Mouse (Mus musculus) small intestine, adult 2 months (tissue): ENCODE results near the gene Dnajc21. TPM values are rescaled to one million over a fixed set of nuclear protein-coding genes. Genes with fewer than 3 reads are reported as not detected.

Experiments
- H3K27ac ChIP-seq: fragments of 200-500 bp; 2 replicates; pipeline ENCODE4 v1.5.1; 2012; ENCODE audit warnings: low read depth, low read length, control low read depth, inconsistent platforms; ENCODE audit not compliant: insufficient read depth
- H3K27me3 ChIP-seq: fragments of 200-500 bp; 2 replicates; pipeline ENCODE4 v1.6.1; 2012; ENCODE audit warnings: mild to moderate bottlenecking, moderate library complexity, low read length, inconsistent platforms; ENCODE audit not compliant: control insufficient read depth, insufficient read depth
- H3K36me3 ChIP-seq: fragments of 200-500 bp; 2 replicates; pipeline ENCODE4 v1.6.1; 2012; ENCODE audit warnings: mild to moderate bottlenecking, low read length, control low read depth, inconsistent platforms; ENCODE audit not compliant: control insufficient read depth, insufficient read depth
- H3K4me1 ChIP-seq: fragments of 200-500 bp; 2 replicates; pipeline ENCODE4 v1.6.1; 2012; ENCODE audit warnings: low read length, inconsistent platforms, mixed read lengths; ENCODE audit not compliant: control insufficient read depth, insufficient read depth, insufficient read length
- H3K4me3 ChIP-seq: fragments of 200-500 bp; 2 replicates; pipeline ENCODE4 v1.5.1; 2012; ENCODE audit warnings: low read depth, mild to moderate bottlenecking, control low read depth, inconsistent platforms, low read length, moderate library complexity
- CTCF ChIP-seq: fragments of 200-500 bp; IDR thresholded peaks from 2 replicates; pipeline ENCODE4 v1.5.1; 2012; ENCODE audit warnings: low read depth, mild to moderate bottlenecking, control low read depth, inconsistent platforms, low read length, moderate library complexity, mixed read lengths; ENCODE audit not compliant: insufficient replicate concordance, insufficient read length; ENCODE audit errors: extremely low read depth
- POLR2A ChIP-seq: fragments of 200-500 bp; IDR thresholded peaks from 2 replicates; pipeline ENCODE4 v1.6.1; 2012; ENCODE audit warnings: low read depth, mild to moderate bottlenecking, control low read depth, inconsistent platforms, low read length, moderate library complexity
- WGBS: fragments of 180-500 bp; shearing (Covaris S2); methylation state at CpG from one replicate; pipeline ENCODE4 v1.1.7; 2018; 5-methylcytosine and 5-hydroxymethylcytosine counted together
- polyA plus RNA-seq: library from polyadenylated mRNA; depleted of rRNA; stranded (reverse); fragments of >200 nt; gene quantifications from 2 replicates; pipeline ENCODE4 v1.2.3, GENCODE M21; 2012

The Dnajc21 gene
- polyA plus RNA-seq, 1 experiment, result 0.77 TPM

DNA sequence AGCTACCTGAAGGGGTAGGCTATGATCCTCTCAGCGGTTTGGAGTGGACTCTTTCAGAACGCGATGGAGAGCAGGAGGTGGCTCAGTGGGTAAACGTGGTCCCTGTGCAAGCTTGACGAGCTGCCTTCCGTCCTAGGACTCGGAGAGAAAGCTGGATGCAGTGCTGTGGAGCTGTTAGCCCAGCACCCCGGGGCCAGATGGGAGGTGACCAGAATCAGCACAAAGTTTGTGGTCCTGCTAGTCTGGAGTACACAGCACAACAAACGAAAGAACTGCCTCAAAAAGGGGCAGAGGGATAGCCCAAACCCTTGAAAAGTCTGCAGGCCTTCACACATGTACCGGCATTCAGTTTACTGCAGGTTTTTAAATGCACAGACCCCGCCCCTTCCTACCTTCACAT lies 25.6 kb upstream of the Dnajc21 start:
- no peak overlapping the region for H3K27ac ChIP-seq
- WGBS, result 93% methylated on average over 11 of the region's 11 CpGs
- H3K36me3 ChIP-seq, result peaks cover 13% of the 10 kb centered on the region
- no peaks in the 10 kb centered on the region for H3K27me3 ChIP-seq
- H3K4me1 ChIP-seq, result no peaks in the 10 kb centered on the region
- H3K4me3 ChIP-seq, result no peak overlapping the region
- TF ChIP-seq POLR2A (no peak), CTCF (no peak)

GRCm38 (mm10) chr15:10490101-10490500 lies 19.8 kb upstream of the Dnajc21 start:
- TF ChIP-seq POLR2A (no peak), CTCF (no peak)
- H3K27ac ChIP-seq, result no peak overlapping the region
- H3K36me3 ChIP-seq, result peaks cover 14% of the 10 kb centered on the region
- H3K4me3 ChIP-seq, result no peak overlapping the region
- whole genome bisulfite sequencing, result 95% methylated on average over 5 of the region's 5 CpGs
- no peaks in the 10 kb centered on the region for H3K27me3 ChIP-seq
- H3K4me1 ChIP-seq, result no peaks in the 10 kb centered on the region; the same call in 1 of the 2 replicates

DNA sequence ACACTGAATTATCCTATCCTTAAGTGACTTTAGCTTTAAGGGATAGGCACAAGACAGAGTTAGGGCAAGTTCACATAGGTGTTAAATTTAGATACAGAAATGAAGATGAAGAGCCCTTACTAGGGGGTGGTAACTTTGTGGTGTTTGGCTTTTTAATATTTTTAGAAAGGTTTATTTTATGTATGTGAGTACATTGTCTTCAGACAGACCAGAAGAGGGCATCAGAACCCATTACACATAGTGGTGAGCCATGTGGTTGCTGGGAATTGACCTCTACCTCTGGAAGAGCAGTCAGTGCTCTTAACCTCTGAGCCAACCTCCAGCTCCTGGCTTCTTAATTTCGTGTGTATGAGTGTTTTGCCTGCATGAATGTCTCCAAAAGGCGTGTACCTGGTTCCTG lies 16.9 kb upstream of the Dnajc21 start:
- Histone ChIP-seq H3K4me3 (no peak overlapping the region), H3K27ac (no peak overlapping the region), H3K36me3 (peaks cover 15% of the 10 kb centered on the region), H3K27me3 (no peaks in the 10 kb centered on the region), H3K4me1 (no peaks in the 10 kb centered on the region; the same call in none of the 2 replicates)
- 34% methylated on average over 2 of the region's 2 CpGs for WGBS
- no peak for TF ChIP-seq POLR2A
- TF ChIP-seq CTCF, result no peak

GRCm38 (mm10) chr15:10486365-10486839 lies 16.1 kb upstream of the Dnajc21 start:
- TF ChIP-seq CTCF (no peak), POLR2A (no peak)
- 1% methylated on average over 18 of the region's 18 CpGs for WGBS
- Histone ChIP-seq H3K4me1 (no peaks in the 10 kb centered on the region; the same call in none of the 2 replicates), H3K27ac (no peak overlapping the region), H3K27me3 (no peaks in the 10 kb centered on the region), H3K36me3 (peaks cover 14% of the 10 kb centered on the region), H3K4me3 (peak overlapping the region; percentile 85)

- H3K27ac ChIP-seq, result no peak within 1 kb of the TSS
- H3K4me3 ChIP-seq, result peak within 1 kb of the TSS; percentile 85
- TF ChIP-seq CTCF, result no peak
- TF ChIP-seq POLR2A, result peak; percentile 89
- H3K27me3 ChIP-seq, result no peaks in the 10 kb centered on the region
- WGBS, result under 1% methylated on average over 58 of the region's 58 CpGs
- no peaks in the 10 kb centered on the region; the same call in none of the 2 replicates for H3K4me1 ChIP-seq
- peaks cover 17% of the 10 kb centered on the region for H3K36me3 ChIP-seq
Observed at GRCm38 (mm10) chr15:10485484-10486364, 15.4 kb upstream of the Dnajc21 start, which contains the start of the genes Brix1 and Rad1. Gene Brix1, minus strand, starts transcription at chr15:10485947. Gene Rad1, plus strand, starts transcription at chr15:10486018.

- no peaks in the 10 kb centered on the region for H3K27me3 ChIP-seq
- peak overlapping the region; percentile 56 for H3K27ac ChIP-seq
- H3K4me1 ChIP-seq, result peaks cover 5% of the 10 kb centered on the region; the same call in 1 of the 2 replicates
- H3K36me3 ChIP-seq, result peaks cover 9% of the 10 kb centered on the region
- WGBS, result 8% methylated on average over 3 of the region's 3 CpGs
- TF ChIP-seq CTCF, result no peak
- no peak for TF ChIP-seq POLR2A
- H3K4me3 ChIP-seq, result peak overlapping the region; percentile 70; the same call in 1 of the 2 replicates
Observed at GRCm38 (mm10) chr15:10470941-10471340, 625 bp upstream of the Dnajc21 start.

DNA sequence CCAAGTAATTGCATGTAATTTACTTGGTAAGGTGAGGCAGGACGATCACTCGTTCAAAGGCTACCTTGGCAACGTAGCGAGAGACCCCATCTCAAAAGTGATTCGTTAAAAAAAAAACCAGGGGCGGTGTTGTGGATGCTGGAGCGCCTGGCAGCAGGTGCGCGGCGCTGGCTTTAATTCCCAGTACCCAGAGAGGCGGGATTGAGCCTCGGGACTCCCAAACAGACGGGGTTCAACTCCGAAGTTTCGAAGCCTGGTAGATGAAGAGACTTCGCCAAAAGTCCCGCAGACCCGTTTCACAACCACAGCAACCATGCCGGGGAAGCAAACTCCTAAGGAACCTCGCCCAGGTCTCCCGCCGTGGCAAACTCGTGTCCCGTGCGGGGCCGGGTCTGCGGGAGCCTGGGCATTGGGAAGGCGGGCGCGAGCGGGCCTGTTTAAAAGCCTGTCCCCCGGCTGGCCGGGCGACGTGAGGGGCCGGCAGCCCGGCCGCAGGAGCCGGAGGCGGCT lies 620 bp downstream of the Dnajc21 start:
- TF ChIP-seq CTCF (no peak), POLR2A (no peak)
- H3K4me1 ChIP-seq, result peaks cover 5% of the 10 kb centered on the region; the same call in 1 of the 2 replicates
- peak overlapping the region; percentile 79 for H3K4me3 ChIP-seq
- H3K27ac ChIP-seq, result peak overlapping the region; percentile 43; the same call in 1 of the 2 replicates
- WGBS, result under 1% methylated on average over 40 of the region's 40 CpGs
- no peaks in the 10 kb centered on the region for H3K27me3 ChIP-seq
- no peaks in the 10 kb centered on the region for H3K36me3 ChIP-seq
